Mouse (Mus musculus): ENCODE measurements at regions not wholly inside any gene's neighbourhood (a gene's known extent, or its start where the extent isn't known, plus 50 kb on each side); places are given as distances from the start of the nearest gene placed in this dataset.
A peak's percentile ranks its signal among the peaks of the same experiment; 100 is the strongest.

GRCm38 (mm10) chr14:114662028-114662427 is 430.0 kb upstream of the Gpc5 start:
- no peaks in the 10 kb centered on the region for H3K4me1 ChIP-seq (replicated peaks)
- H3K27me3 ChIP-seq, result no peaks in the 10 kb centered on the region
- no peak overlapping the region for H3K27ac ChIP-seq
- no peaks in the 10 kb centered on the region for H3K9me3 ChIP-seq (replicated peaks)
- WGBS (ENCODE audit: insufficient replicate concordance), result 49% methylated on average over 2 of the region's 2 CpGs
- ATAC-seq (ENCODE audit: low read depth) (no peak), DNase-seq (no peak)
- H3K9ac ChIP-seq, result no peak overlapping the region
- H3K4me2 ChIP-seq, result no peak overlapping the region
- no peak overlapping the region for H3K4me3 ChIP-seq (replicated peaks)
- H3K36me3 ChIP-seq, result no peaks in the 10 kb centered on the region

GRCm38 (mm10) chr14:114685133-114685532 is 406.9 kb upstream of the Gpc5 start:
- no peak overlapping the region for H3K4me2 ChIP-seq
- no peak overlapping the region for H3K4me3 ChIP-seq (replicated peaks)
- no peak overlapping the region for H3K27ac ChIP-seq
- 29% methylated on average over 1 of the region's 1 CpGs for WGBS (ENCODE audit: insufficient replicate concordance)
- ATAC-seq (ENCODE audit: low read depth) (no peak), DNase-seq (no peak)
- no peaks in the 10 kb centered on the region for H3K9me3 ChIP-seq (replicated peaks)
- no peak overlapping the region for H3K9ac ChIP-seq
- no peaks in the 10 kb centered on the region for H3K4me1 ChIP-seq (replicated peaks)
- H3K27me3 ChIP-seq, result no peaks in the 10 kb centered on the region
- no peaks in the 10 kb centered on the region for H3K36me3 ChIP-seq

- ATAC-seq (ENCODE audit: low read depth), result no peak
- no peak for DNase-seq
- Histone ChIP-seq H3K36me3 (no peaks in the 10 kb centered on the region), H3K27me3 (no peaks in the 10 kb centered on the region), H3K27ac (no peak overlapping the region), H3K4me3 (replicated peaks) (no peak overlapping the region), H3K4me1 (replicated peaks) (no peaks in the 10 kb centered on the region), H3K4me2 (no peak overlapping the region), H3K9me3 (replicated peaks) (no peaks in the 10 kb centered on the region), H3K9ac (no peak overlapping the region)
- WGBS (ENCODE audit: insufficient replicate concordance), result 43% methylated on average over 1 of the region's 1 CpGs
Observed at GRCm38 (mm10) chr14:114694930-114695329, 397.1 kb upstream of the Gpc5 start.

GRCm38 (mm10) chr14:114697543-114697942 is 394.5 kb upstream of the Gpc5 start:
- H3K9me3 ChIP-seq (replicated peaks), result no peaks in the 10 kb centered on the region
- no peaks in the 10 kb centered on the region for H3K27me3 ChIP-seq
- ATAC-seq (ENCODE audit: low read depth), result no peak
- H3K36me3 ChIP-seq, result no peaks in the 10 kb centered on the region
- no peak overlapping the region for H3K4me3 ChIP-seq (replicated peaks)
- H3K4me1 ChIP-seq (replicated peaks), result no peaks in the 10 kb centered on the region
- no peak for DNase-seq
- no peak overlapping the region for H3K4me2 ChIP-seq
- no peak overlapping the region for H3K27ac ChIP-seq
- no peak overlapping the region for H3K9ac ChIP-seq
- WGBS (ENCODE audit: insufficient replicate concordance), result 52% methylated on average over 4 of the region's 4 CpGs

DNA sequence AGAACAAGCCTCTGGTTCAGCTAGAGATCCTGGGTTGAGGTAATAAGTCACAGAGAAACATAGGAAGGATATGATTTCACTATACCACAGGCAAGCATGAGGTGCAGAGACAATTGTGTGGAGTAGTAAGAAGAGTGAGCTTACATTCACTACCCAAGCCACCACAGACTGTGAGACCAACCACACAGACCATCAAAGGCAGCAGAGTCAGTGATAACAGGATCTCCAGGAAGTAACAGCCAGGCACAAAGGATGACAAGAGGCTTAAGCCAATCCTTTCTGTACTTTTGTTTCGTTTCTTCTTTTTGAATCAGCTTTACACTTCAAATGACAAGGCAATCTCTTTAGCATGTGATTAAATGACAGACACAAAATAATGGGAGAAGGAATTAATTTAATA is 368.9 kb upstream of the Gpc5 start:
- H3K9me3 ChIP-seq (replicated peaks), result no peaks in the 10 kb centered on the region
- no peaks in the 10 kb centered on the region for H3K4me1 ChIP-seq (replicated peaks)
- no peak for DNase-seq
- H3K4me2 ChIP-seq, result no peak overlapping the region
- no peak overlapping the region for H3K27ac ChIP-seq
- no peak for ATAC-seq (ENCODE audit: low read depth)
- no peak overlapping the region for H3K4me3 ChIP-seq (replicated peaks)
- H3K9ac ChIP-seq, result no peak overlapping the region
- no peaks in the 10 kb centered on the region for H3K27me3 ChIP-seq
- H3K36me3 ChIP-seq, result no peaks in the 10 kb centered on the region
- 8% methylated on average over 1 of the region's 1 CpGs for WGBS (ENCODE audit: insufficient replicate concordance)

- Histone ChIP-seq H3K4me1 (replicated peaks) (no peaks in the 10 kb centered on the region), H3K4me2 (no peak overlapping the region), H3K9me3 (replicated peaks) (no peaks in the 10 kb centered on the region), H3K9ac (no peak overlapping the region), H3K27me3 (no peaks in the 10 kb centered on the region), H3K27ac (no peak overlapping the region), H3K4me3 (replicated peaks) (no peak overlapping the region), H3K36me3 (no peaks in the 10 kb centered on the region)
- ATAC-seq (ENCODE audit: low read depth) (no peak), DNase-seq (no peak)
- 69% methylated on average over 5 of the region's 5 CpGs for WGBS (ENCODE audit: insufficient replicate concordance)
Observed at GRCm38 (mm10) chr14:114767323-114767722, 324.7 kb upstream of the Gpc5 start.

DNA sequence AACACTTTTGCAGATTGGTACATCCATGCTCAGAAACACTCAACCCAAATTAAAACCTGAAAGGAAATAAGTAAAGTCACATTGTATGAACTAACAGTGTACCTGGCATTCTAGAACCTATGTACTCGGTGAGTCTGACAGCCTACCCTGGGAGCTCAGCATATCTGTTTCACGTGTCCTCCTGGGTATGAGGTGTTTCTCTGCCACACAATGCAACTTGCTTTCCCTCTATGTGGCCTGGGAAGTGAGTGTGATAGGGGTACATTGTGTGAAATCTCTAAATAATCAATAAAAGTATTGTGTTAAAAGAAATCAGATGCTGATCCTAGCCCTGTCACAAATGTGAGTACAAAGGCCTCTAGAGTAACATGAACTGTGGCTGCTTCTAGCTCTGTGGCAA is 315.3 kb upstream of the Gpc5 start:
- no peak overlapping the region for H3K4me3 ChIP-seq (replicated peaks)
- WGBS (ENCODE audit: insufficient replicate concordance), result 55% methylated on average over 2 of the region's 2 CpGs
- ATAC-seq (ENCODE audit: low read depth) (no peak), DNase-seq (no peak)
- H3K4me2 ChIP-seq, result no peak overlapping the region
- H3K27me3 ChIP-seq, result no peaks in the 10 kb centered on the region
- H3K4me1 ChIP-seq (replicated peaks), result no peaks in the 10 kb centered on the region
- H3K9ac ChIP-seq, result no peak overlapping the region
- H3K9me3 ChIP-seq (replicated peaks), result no peaks in the 10 kb centered on the region
- H3K27ac ChIP-seq, result no peak overlapping the region
- no peaks in the 10 kb centered on the region for H3K36me3 ChIP-seq

GRCm38 (mm10) chr14:114781821-114782220 is 310.2 kb upstream of the Gpc5 start:
- 76% methylated on average over 3 of the region's 3 CpGs for WGBS (ENCODE audit: insufficient replicate concordance)
- ATAC-seq (ENCODE audit: low read depth) (no peak), DNase-seq (no peak)

DNA sequence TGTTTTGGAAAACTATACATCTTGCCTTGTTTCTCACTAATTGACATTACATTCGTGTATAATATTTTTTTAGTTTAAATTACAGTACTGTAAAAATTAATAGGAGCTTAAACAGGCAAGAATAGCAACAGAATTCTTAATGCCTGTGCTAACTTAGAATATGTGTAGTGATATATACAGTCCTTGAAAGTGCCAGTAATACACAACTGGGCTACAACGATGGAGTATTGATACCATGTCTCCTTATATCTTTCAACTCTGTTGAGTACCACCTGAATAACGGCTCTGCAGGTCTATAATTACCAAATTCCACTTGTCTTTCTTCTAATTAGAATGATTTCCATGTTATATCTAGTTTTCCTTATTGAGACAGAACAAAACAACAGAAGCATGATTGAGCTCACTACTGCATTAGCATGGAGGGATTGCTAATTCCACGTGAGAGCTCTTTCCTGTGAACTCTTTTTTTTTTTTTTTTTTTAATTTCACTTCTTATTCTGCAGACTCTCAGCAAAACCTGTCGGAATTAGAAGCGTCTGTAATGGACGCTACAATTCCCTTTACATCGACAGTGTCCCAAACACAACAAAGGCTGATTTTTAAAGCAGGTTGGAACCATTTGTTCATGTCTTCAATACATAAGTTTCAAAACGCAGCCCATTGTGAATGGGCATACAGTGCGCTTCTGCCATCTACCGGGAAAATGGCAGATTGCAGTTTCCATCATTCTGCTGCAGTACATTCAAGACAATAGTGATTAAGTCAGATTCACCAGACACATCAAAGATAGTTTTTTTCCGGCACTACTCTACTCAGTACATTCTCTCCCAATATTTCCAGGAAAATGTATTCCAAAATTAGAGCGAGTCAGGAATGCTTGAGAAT is 300.8 kb upstream of the Gpc5 start:
- Histone ChIP-seq H3K36me3 (no peaks in the 10 kb centered on the region), H3K4me3 (replicated peaks) (no peak overlapping the region), H3K27me3 (no peaks in the 10 kb centered on the region), H3K9me3 (replicated peaks) (no peaks in the 10 kb centered on the region), H3K27ac (no peak overlapping the region), H3K9ac (no peak overlapping the region), H3K4me2 (no peak overlapping the region), H3K4me1 (replicated peaks) (no peaks in the 10 kb centered on the region)
- ATAC-seq (ENCODE audit: low read depth) (no peak), DNase-seq (peak; percentile 3)
- 20% methylated on average over 13 of the region's 13 CpGs for WGBS (ENCODE audit: insufficient replicate concordance)

More at GRCm38 (mm10) chr14:114781821-114782220, 310.2 kb upstream of the Gpc5 start:
- Histone ChIP-seq H3K9ac (no peak overlapping the region), H3K9me3 (replicated peaks) (no peaks in the 10 kb centered on the region), H3K36me3 (no peaks in the 10 kb centered on the region), H3K4me2 (no peak overlapping the region), H3K27me3 (no peaks in the 10 kb centered on the region), H3K27ac (no peak overlapping the region), H3K4me1 (replicated peaks) (no peaks in the 10 kb centered on the region), H3K4me3 (replicated peaks) (no peak overlapping the region)

GRCm38 (mm10) chr14:114791831-114792224 is 300.2 kb upstream of the Gpc5 start:
- Histone ChIP-seq H3K9me3 (replicated peaks) (no peaks in the 10 kb centered on the region), H3K36me3 (no peaks in the 10 kb centered on the region), H3K27me3 (no peaks in the 10 kb centered on the region), H3K27ac (no peak overlapping the region), H3K4me1 (replicated peaks) (no peaks in the 10 kb centered on the region), H3K4me2 (no peak overlapping the region), H3K9ac (no peak overlapping the region), H3K4me3 (replicated peaks) (no peak overlapping the region)
- 50% methylated on average over 4 of the region's 4 CpGs for WGBS (ENCODE audit: insufficient replicate concordance)
- ATAC-seq (ENCODE audit: low read depth) (no peak), DNase-seq (no peak)

DNA sequence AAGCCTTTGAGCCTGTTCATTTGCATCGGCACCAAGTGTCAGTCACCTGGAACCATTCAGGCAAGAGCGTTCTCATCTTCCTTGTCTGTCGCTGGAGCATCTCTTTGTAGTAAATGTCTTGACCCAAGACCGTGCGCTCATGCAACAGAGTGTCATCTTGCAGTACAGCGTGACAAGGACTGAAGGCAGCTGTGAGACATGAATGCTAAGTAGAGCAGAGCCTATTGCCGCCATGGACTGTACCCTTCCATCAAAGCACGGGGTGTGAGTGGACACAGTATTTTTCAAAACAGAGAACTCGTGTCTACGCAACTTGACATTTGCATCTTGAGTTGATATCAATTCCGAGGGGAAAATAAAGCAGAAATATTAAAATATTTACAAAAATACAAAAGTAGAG is 287.4 kb upstream of the Gpc5 start:
- Histone ChIP-seq H3K27ac (no peak overlapping the region), H3K4me3 (replicated peaks) (no peak overlapping the region), H3K36me3 (no peaks in the 10 kb centered on the region), H3K4me1 (replicated peaks) (no peaks in the 10 kb centered on the region), H3K9me3 (replicated peaks) (no peaks in the 10 kb centered on the region), H3K9ac (no peak overlapping the region), H3K27me3 (no peaks in the 10 kb centered on the region), H3K4me2 (no peak overlapping the region)
- WGBS (ENCODE audit: insufficient replicate concordance), result 81% methylated on average over 11 of the region's 11 CpGs
- ATAC-seq (ENCODE audit: low read depth) (no peak), DNase-seq (no peak)

- no peak overlapping the region for H3K4me3 ChIP-seq (replicated peaks)
- H3K27ac ChIP-seq, result no peak overlapping the region
- no peaks in the 10 kb centered on the region for H3K36me3 ChIP-seq
- no peaks in the 10 kb centered on the region for H3K27me3 ChIP-seq
- H3K9ac ChIP-seq, result no peak overlapping the region
- H3K4me1 ChIP-seq (replicated peaks), result no peaks in the 10 kb centered on the region
- DNase-seq (no peak), ATAC-seq (ENCODE audit: low read depth) (no peak)
- no peaks in the 10 kb centered on the region for H3K9me3 ChIP-seq (replicated peaks)
- no peak overlapping the region for H3K4me2 ChIP-seq
- 55% methylated on average over 2 of the region's 2 CpGs for WGBS (ENCODE audit: insufficient replicate concordance)
Observed at GRCm38 (mm10) chr14:114808621-114809020, 283.4 kb upstream of the Gpc5 start.

Measured in liver, embryonic 13.5 days (tissue).